In genomic region chr11:121109986-121110385, GRCm38 (mm10) we compare ENCODE assay signal across 9 mouse cellular contexts. TPM values are rescaled to one million over a fixed set of nuclear protein-coding genes. Genes with fewer than 3 reads are reported as not detected.
DNase-seq lines count a peak whose midpoint lies in the region; ATAC-seq lines count a peak whose summit lies in the region.
"Had no signal": no experiment of that assay in that cellular context is flagged by ENCODE, and none has a peak within 500 bp of the region (broad histone marks: within the 10 kb centered on the region; RNA-seq: fewer than 3 reads in every experiment).

No protein-coding gene starts in this region.

- H3K27ac ChIP-seq in embryonic facial prominence, embryonic 14.5 days (replicated peaks; ENCODE audit: low read depth, low read length), result no peak overlapping the region
- H3K27ac ChIP-seq in intestine, embryonic 15.5 days, result no peak overlapping the region
- no peak overlapping the region for H3K27ac ChIP-seq in neural tube, embryonic 14.5 days (ENCODE audit: low read depth, low read length)

- no peaks in the 10 kb centered on the region for H3K9me3 ChIP-seq in embryonic facial prominence, embryonic 14.5 days (ENCODE audit: control insufficient read depth, low read length)
- no peaks in the 10 kb centered on the region for H3K9me3 ChIP-seq in intestine, embryonic 15.5 days
- no peaks in the 10 kb centered on the region for H3K9me3 ChIP-seq in neural tube, embryonic 14.5 days (ENCODE audit: control insufficient read depth, low read length)

- H3K9ac ChIP-seq in embryonic facial prominence, embryonic 14.5 days (ENCODE audit: low read depth, low read length), result no peak overlapping the region
- H3K9ac ChIP-seq in intestine, embryonic 15.5 days, result no peak overlapping the region
- H3K9ac ChIP-seq in neural tube, embryonic 14.5 days (replicated peaks; ENCODE audit: low read depth, low read length), result no peak overlapping the region

- no peaks in the 10 kb centered on the region for H3K27me3 ChIP-seq in embryonic facial prominence, embryonic 14.5 days (replicated peaks; ENCODE audit: control insufficient read depth, insufficient read depth, low read length)
- no peaks in the 10 kb centered on the region for H3K27me3 ChIP-seq in intestine, embryonic 15.5 days (replicated peaks)
- no peaks in the 10 kb centered on the region for H3K27me3 ChIP-seq in neural tube, embryonic 14.5 days (ENCODE audit: control insufficient read depth, insufficient read depth, low read length)

- ATAC-seq in embryonic facial prominence, embryonic 14.5 days (ENCODE audit: low read depth), result peak; percentile 50; the same call in 1 of the 2 replicates
- peak; percentile 78 for ATAC-seq in intestine, embryonic 15.5 days
- peak; percentile 54; the same call in 1 of the 2 replicates for ATAC-seq in neural tube, embryonic 14.5 days (ENCODE audit: low read depth)

- DNase-seq in left cerebral cortex, postnatal 10 days (ENCODE audit: extremely low spot score in 1 of 2, low spot score in 2 of 2), result peak; percentile 36 to 60
- DNase-seq in left cerebral cortex, adult 8-10 months (ENCODE audit: low spot score in 2 of 2), result no peak
- DNase-seq in adrenal gland, adult 2 months, result peak; percentile 62
- DNase-seq in embryonic facial prominence, embryonic 14.5 days (ENCODE audit: low spot score), result peak; percentile 84
- no peak for DNase-seq in urinary bladder, postnatal 25 days (ENCODE audit: low spot score)
- no peak for DNase-seq in thymus, adult 18-20 months

- H3K4me1 ChIP-seq in embryonic facial prominence, embryonic 14.5 days (ENCODE audit: control insufficient read depth, insufficient read depth, low read length), result no peaks in the 10 kb centered on the region
- H3K4me1 ChIP-seq in intestine, embryonic 15.5 days (replicated peaks), result 0 out of 2 replicates have a peak, but pooled peaks cover 2% of the 10 kb centered on the region
- 0 out of 2 replicates have a peak, but pooled peaks cover 2% of the 10 kb centered on the region for H3K4me1 ChIP-seq in neural tube, embryonic 14.5 days (ENCODE audit: control insufficient read depth, insufficient read depth, low read length)

- no peak overlapping the region for H3K4me3 ChIP-seq in embryonic facial prominence, embryonic 14.5 days (ENCODE audit: low read depth, low read length)
- H3K4me3 ChIP-seq in intestine, embryonic 15.5 days (replicated peaks), result no peak overlapping the region
- H3K4me3 ChIP-seq in neural tube, embryonic 14.5 days (ENCODE audit: low read depth, low read length), result no peak overlapping the region
- H3K4me3 ChIP-seq: myocyte had no signal

- 20% methylated on average over 2 of the region's 2 CpGs for WGBS in embryonic facial prominence, embryonic 14.5 days
- 9% methylated on average over 2 of the region's 2 CpGs for WGBS in intestine, embryonic 15.5 days
- WGBS in neural tube, embryonic 14.5 days, result 15% methylated on average over 2 of the region's 2 CpGs

- no peak overlapping the region for H3K4me2 ChIP-seq in embryonic facial prominence, embryonic 14.5 days (ENCODE audit: low read depth, low read length)
- H3K4me2 ChIP-seq in intestine, embryonic 15.5 days (replicated peaks), result no peak overlapping the region
- H3K4me2 ChIP-seq in neural tube, embryonic 14.5 days (ENCODE audit: low read depth, low read length), result no peak overlapping the region

- intact Hi-C loops in left cerebral cortex, postnatal 10 days (cut with DNase I), result no loop called here

- no peaks in the 10 kb centered on the region for H3K36me3 ChIP-seq in embryonic facial prominence, embryonic 14.5 days (ENCODE audit: control insufficient read depth, insufficient read depth, low read length)
- no peaks in the 10 kb centered on the region for H3K36me3 ChIP-seq in intestine, embryonic 15.5 days
- H3K36me3 ChIP-seq in neural tube, embryonic 14.5 days (ENCODE audit: control insufficient read depth, insufficient read depth, low read length), result no peaks in the 10 kb centered on the region

RNA-seq across cellular contexts. Expression of gene Tex19.2, which starts 8.5 kb away (rescaled TPM):
- total RNA-seq in left cerebral cortex, postnatal 10 days (2021), result not detected
- not detected for total RNA-seq in left cerebral cortex, adult 8-10 months (2022)
- not detected for total RNA-seq in adrenal gland, adult 2 months (2021)
- polyA plus RNA-seq in adrenal gland, adult 2 months (2012; rRNA removed), result not detected in 2 replicates
- not detected in 2 replicates for polyA plus RNA-seq in embryonic facial prominence, embryonic 14.5 days (2014; fragmentation: Nextera tagmentation; extraction: Ambion mirVana)
- polyA plus RNA-seq in intestine, embryonic 15.5 days (2015; fragmentation: Nextera tagmentation; extraction: Ambion mirVana), result not detected in 2 replicates
- polyA plus RNA-seq in neural tube, embryonic 14.5 days (2014; fragmentation: Nextera tagmentation; extraction: Ambion mirVana), result not detected in 2 replicates

RNA-seq across cellular contexts. Expression of gene Sectm1a, which starts 29.0 kb away (rescaled TPM):
- not detected for total RNA-seq in left cerebral cortex, postnatal 10 days (2021)
- not detected for total RNA-seq in left cerebral cortex, adult 8-10 months (2022)
- not detected for total RNA-seq in adrenal gland, adult 2 months (2021)
- 0.09 and 0.19 TPM in 2 replicates for polyA plus RNA-seq in adrenal gland, adult 2 months (2012; rRNA removed)
- 0.22 and 0.80 TPM in 2 replicates for polyA plus RNA-seq in embryonic facial prominence, embryonic 14.5 days (2014; fragmentation: Nextera tagmentation; extraction: Ambion mirVana)
- polyA plus RNA-seq in intestine, embryonic 15.5 days (2015; fragmentation: Nextera tagmentation; extraction: Ambion mirVana), result 3.0 and 5.1 TPM in 2 replicates
- polyA plus RNA-seq in neural tube, embryonic 14.5 days (2014; fragmentation: Nextera tagmentation; extraction: Ambion mirVana), result not detected in 2 replicates

RNA-seq across cellular contexts. Expression of gene Tex19.1, which starts 36.0 kb away (rescaled TPM):
- not detected for total RNA-seq in left cerebral cortex, postnatal 10 days (2021)
- not detected for total RNA-seq in left cerebral cortex, adult 8-10 months (2022)
- not detected for total RNA-seq in adrenal gland, adult 2 months (2021)
- 0.18 TPM in 1 of 2 replicates, not detected in the other for polyA plus RNA-seq in adrenal gland, adult 2 months (2012; rRNA removed)
- polyA plus RNA-seq in embryonic facial prominence, embryonic 14.5 days (2014; fragmentation: Nextera tagmentation; extraction: Ambion mirVana), result not detected in 2 replicates
- polyA plus RNA-seq in intestine, embryonic 15.5 days (2015; fragmentation: Nextera tagmentation; extraction: Ambion mirVana), result not detected in 2 replicates
- polyA plus RNA-seq in neural tube, embryonic 14.5 days (2014; fragmentation: Nextera tagmentation; extraction: Ambion mirVana), result not detected in 2 replicates
- polyA plus RNA-seq: myocyte had no signal

RNA-seq across cellular contexts. Expression of gene Sectm1b, which starts 46.6 kb away (rescaled TPM):
- total RNA-seq in left cerebral cortex, postnatal 10 days (2021), result not detected
- total RNA-seq in left cerebral cortex, adult 8-10 months (2022), result not detected
- total RNA-seq in adrenal gland, adult 2 months (2021), result not detected
- not detected in 2 replicates for polyA plus RNA-seq in adrenal gland, adult 2 months (2012; rRNA removed)
- polyA plus RNA-seq in embryonic facial prominence, embryonic 14.5 days (2014; fragmentation: Nextera tagmentation; extraction: Ambion mirVana), result 0.34 and 0.72 TPM in 2 replicates
- polyA plus RNA-seq in intestine, embryonic 15.5 days (2015; fragmentation: Nextera tagmentation; extraction: Ambion mirVana), result 0.73 and 0.93 TPM in 2 replicates
- not detected in 2 replicates for polyA plus RNA-seq in neural tube, embryonic 14.5 days (2014; fragmentation: Nextera tagmentation; extraction: Ambion mirVana)
- polyA plus RNA-seq: myocyte had no signal

RNA-seq across cellular contexts. Expression of gene Uts2r, which starts 50.1 kb away (rescaled TPM):
- not detected for total RNA-seq in left cerebral cortex, postnatal 10 days (2021)
- total RNA-seq in left cerebral cortex, adult 8-10 months (2022), result under 1 TPM in 3 of 4 experiments, not detected in 1; 0.18 to 0.50 (median 0.37) TPM
- not detected for total RNA-seq in adrenal gland, adult 2 months (2021)
- polyA plus RNA-seq in adrenal gland, adult 2 months (2012; rRNA removed), result 0.19 and 0.20 TPM in 2 replicates
- polyA plus RNA-seq in embryonic facial prominence, embryonic 14.5 days (2014; fragmentation: Nextera tagmentation; extraction: Ambion mirVana), result 1.2 and 1.6 TPM in 2 replicates
- polyA plus RNA-seq in intestine, embryonic 15.5 days (2015; fragmentation: Nextera tagmentation; extraction: Ambion mirVana), result not detected in 2 replicates
- 0.15 and 0.23 TPM in 2 replicates for polyA plus RNA-seq in neural tube, embryonic 14.5 days (2014; fragmentation: Nextera tagmentation; extraction: Ambion mirVana)

Comparison
In these comparisons a context has a peak if more than half of its experiments do, and no peak if none do; other contexts are left out.
1. DNase-seq: peak in left cerebral cortex, postnatal 10 days (2 of 2), adrenal gland, adult 2 months (single experiment) and embryonic facial prominence, embryonic 14.5 days (single experiment); none in left cerebral cortex, adult 8-10 months (0 of 2), urinary bladder, postnatal 25 days (single experiment) and thymus, adult 18-20 months (0 of 2).
2. Peak in every context shown above with its lines, with median percentiles within 50 percentile points of each other: ATAC-seq.